Mouse (Mus musculus) liver, embryonic 14.5 days (tissue): ENCODE results near the gene Lad1. TPM values are rescaled to one million over a fixed set of nuclear protein-coding genes. Genes with fewer than 3 reads are reported as not detected.

ENCODE experiments used
- ATAC-seq: fragments of 200-750 bp; cut with Nextera tagmentation; 2 replicates; pipeline ENCODE4 v1.8.0; 2017; ENCODE audit warnings: moderate number of reproducible peaks, mild to moderate bottlenecking, moderate library complexity; ENCODE audit not compliant: insufficient read depth
- DNase-seq, 3 experiments: peaks; one replicate each; pipeline ENCODE4 v3.0.0-alpha.2; 2012 to 2013; ENCODE audit warnings: low read depth in 3 of 3, low spot score in 3 of 3
- H3K27ac ChIP-seq: fragments of 300-500 bp; sonication (generic); 2 replicates; pipeline ENCODE4 v1.5.1; 2014; ENCODE audit warnings: moderate library complexity, mild to moderate bottlenecking, control low read depth, inconsistent platforms
- H3K27me3 ChIP-seq: fragments of 300-500 bp; sonication (generic); 2 replicates; pipeline ENCODE4 v1.6.1; 2014; ENCODE audit warnings: mild to moderate bottlenecking, low read length, moderate library complexity; ENCODE audit not compliant: control insufficient read depth, insufficient read depth
- H3K36me3 ChIP-seq: fragments of 300-500 bp; sonication (generic); replicated peaks from 2 replicates; pipeline ENCODE4 v1.6.1; 2014; ENCODE audit warnings: low read depth; ENCODE audit not compliant: control insufficient read depth, insufficient read depth
- H3K4me1 ChIP-seq, 2 experiments: fragments of 200-500 bp in 1 of 2; fragments of 300-500 bp in 1 of 2; sonication (generic) in 1 of 2; replicated peaks; 2 replicates each; pipeline ENCODE4 v1.6.1; 2012 to 2014; ENCODE audit warnings: antibody characterized with exemption in 1 of 2, inconsistent platforms in 1 of 2, low read length in 1 of 2; ENCODE audit not compliant: control insufficient read depth in 2 of 2, insufficient read depth in 2 of 2
- H3K4me2 ChIP-seq: fragments of 300-500 bp; sonication (generic); 2 replicates; pipeline ENCODE4 v1.6.1; 2014; ENCODE audit warnings: low read depth, mild to moderate bottlenecking, control low read depth, moderate library complexity
- H3K4me3 ChIP-seq, 2 experiments: fragments of 200-500 bp in 1 of 2; fragments of 300-500 bp in 1 of 2; sonication (generic) in 1 of 2; 2 replicates each; pipeline ENCODE4 v1.5.1; 2012 to 2014; ENCODE audit warnings: low read depth in 2 of 2, low read length in 2 of 2, mild to moderate bottlenecking in 2 of 2, control low read depth in 1 of 2, inconsistent platforms in 1 of 2, moderate library complexity in 1 of 2; ENCODE audit not compliant: insufficient read depth in 1 of 2
- H3K9ac ChIP-seq: fragments of 300-500 bp; sonication (generic); replicated peaks from 2 replicates; pipeline ENCODE4 v1.6.1; 2014; ENCODE audit warnings: mild to moderate bottlenecking, control low read depth, moderate library complexity
- H3K9me3 ChIP-seq: fragments of 300-500 bp; sonication (generic); 2 replicates; pipeline ENCODE4 v1.6.1; 2016; ENCODE audit warnings: low read length, mixed read lengths; ENCODE audit not compliant: control insufficient read depth
- CTCF ChIP-seq: IDR thresholded peaks from 2 replicates; pipeline ENCODE4 v1.5.1; 2016; ENCODE audit warnings: antibody characterized with exemption, low read depth, control low read depth
- EP300 ChIP-seq: IDR thresholded peaks from 2 replicates; pipeline ENCODE4 v1.6.1; 2016; ENCODE audit warnings: antibody characterized with exemption, low read depth
- WGBS: fragments of 180-500 bp; shearing (Covaris S2); extraction: QIAGEN DNeasy Blood & Tissue Kit; methylation state at CpG from one replicate; pipeline ENCODE4 v1.1.7; 2014; ENCODE audit not compliant: insufficient replicate concordance; 5-methylcytosine and 5-hydroxymethylcytosine counted together
- polyA plus RNA-seq, 2 experiments: library from polyadenylated mRNA; depleted of rRNA in 1 of 2; stranded (reverse) in 1 of 2; unstranded in 1 of 2; fragments of >200 nt; fragmentation: Nextera tagmentation in 1 of 2; extraction: Ambion mirVana in 1 of 2; gene quantifications; 2 replicates each; pipeline versions ENCODE4 v1.2.1 to v1.2.3; 2012 to 2014

Lad1 gene
- polyA plus RNA-seq, 2 experiments, result 0.12 to 0.14 TPM

GRCm38 (mm10) chr1:135872991-135873390 lies 54.6 kb downstream of the Lad1 start:
- 58% methylated on average over 4 of the region's 4 CpGs for whole genome bisulfite sequencing
- no peaks in the 10 kb centered on the region for H3K9me3 ChIP-seq
- no peak for DNase-seq
- no peak overlapping the region for H3K9ac ChIP-seq
- H3K27me3 ChIP-seq, result no peaks in the 10 kb centered on the region
- no peak overlapping the region for H3K27ac ChIP-seq
- no peak for ATAC-seq
- H3K4me3 ChIP-seq, result no peak overlapping the region
- no peaks in the 10 kb centered on the region for H3K36me3 ChIP-seq
- H3K4me1 ChIP-seq, result no peaks in the 10 kb centered on the region
- H3K4me2 ChIP-seq, result no peak overlapping the region
- TF ChIP-seq CTCF, result no peak
- no peak for TF ChIP-seq EP300

- TF ChIP-seq EP300 (no peak), CTCF (no peak)
- H3K27ac ChIP-seq, result no peak overlapping the region
- H3K4me3 ChIP-seq, result no peak overlapping the region
- no peak overlapping the region for H3K4me2 ChIP-seq
- no peak for ATAC-seq
- H3K4me1 ChIP-seq, result no peaks in the 10 kb centered on the region
- H3K9ac ChIP-seq, result no peak overlapping the region
- no peaks in the 10 kb centered on the region for H3K9me3 ChIP-seq
- no peak for DNase-seq
- no peaks in the 10 kb centered on the region for H3K36me3 ChIP-seq
- 46% methylated on average over 2 of the region's 2 CpGs for WGBS
- no peaks in the 10 kb centered on the region for H3K27me3 ChIP-seq
Observed at GRCm38 (mm10) chr1:135877248-135877647, 58.9 kb downstream of the Lad1 start.

GRCm38 (mm10) chr1:135882385-135883109 lies 64.1 kb downstream of the Lad1 start:
- Histone ChIP-seq H3K4me1 (no peaks in the 10 kb centered on the region), H3K9me3 (no peaks in the 10 kb centered on the region), H3K4me3 (no peak overlapping the region), H3K36me3 (no peaks in the 10 kb centered on the region), H3K27me3 (no peaks in the 10 kb centered on the region), H3K9ac (no peak overlapping the region), H3K27ac (no peak overlapping the region), H3K4me2 (no peak overlapping the region)
- TF ChIP-seq CTCF (peak; percentile 95), EP300 (no peak)
- ATAC-seq (no peak), DNase-seq (peak; percentile 28 to 45 (median 42))
- WGBS, result 53% methylated on average over 10 of the region's 10 CpGs

Other genes with a start within 250 kb of the Lad1 start
- gene Nav1, start 211.3 kb upstream of the Lad1 start, polyA plus RNA-seq (2012; rRNA removed), result 1.3 and 1.5 TPM in 2 replicates
- gene Nav1, start 211.3 kb upstream of the Lad1 start, polyA plus RNA-seq (2014; fragmentation: Nextera tagmentation; extraction: Ambion mirVana), result 1.0 and 1.8 TPM in 2 replicates
- gene Csrp1, start 98.5 kb upstream of the Lad1 start, polyA plus RNA-seq (2012; rRNA removed), result 35.7 and 38.2 TPM in 2 replicates
- 33.8 and 34.7 TPM in 2 replicates for gene Csrp1, start 98.5 kb upstream of the Lad1 start, polyA plus RNA-seq (2014; fragmentation: Nextera tagmentation; extraction: Ambion mirVana)
- 3.2 TPM in 2 replicates for gene Phlda3, start 52.5 kb upstream of the Lad1 start, polyA plus RNA-seq (2012; rRNA removed)
- gene Phlda3, start 52.5 kb upstream of the Lad1 start, polyA plus RNA-seq (2014; fragmentation: Nextera tagmentation; extraction: Ambion mirVana), result 4.5 and 5.2 TPM in 2 replicates
- gene Tnni1, start 39.2 kb upstream of the Lad1 start, polyA plus RNA-seq (2012; rRNA removed), result 0.95 and 1.3 TPM in 2 replicates
- 1.5 and 1.7 TPM in 2 replicates for gene Tnni1, start 39.2 kb upstream of the Lad1 start, polyA plus RNA-seq (2014; fragmentation: Nextera tagmentation; extraction: Ambion mirVana)
- 0.16 and 0.68 TPM in 2 replicates for gene Tnnt2, start 17.8 kb downstream of the Lad1 start, polyA plus RNA-seq (2012; rRNA removed)
- gene Tnnt2, start 17.8 kb downstream of the Lad1 start, polyA plus RNA-seq (2014; fragmentation: Nextera tagmentation; extraction: Ambion mirVana), result 0.19 and 0.39 TPM in 2 replicates
- 0.01 and 0.02 TPM in 2 replicates for gene Pkp1, start 100.6 kb downstream of the Lad1 start, polyA plus RNA-seq (2012; rRNA removed)
- gene Pkp1, start 100.6 kb downstream of the Lad1 start, polyA plus RNA-seq (2014; fragmentation: Nextera tagmentation; extraction: Ambion mirVana), result not detected in 2 replicates
- gene Igfn1, start 187.7 kb downstream of the Lad1 start, polyA plus RNA-seq (2012; rRNA removed), result not detected in 2 replicates
- not detected in 2 replicates for gene Igfn1, start 187.7 kb downstream of the Lad1 start, polyA plus RNA-seq (2014; fragmentation: Nextera tagmentation; extraction: Ambion mirVana)
- gene Tmem9, start 189.6 kb downstream of the Lad1 start, polyA plus RNA-seq (2012; rRNA removed), result 43.9 and 44.4 TPM in 2 replicates
- 42.4 and 44.2 TPM in 2 replicates for gene Tmem9, start 189.6 kb downstream of the Lad1 start, polyA plus RNA-seq (2014; fragmentation: Nextera tagmentation; extraction: Ambion mirVana)
- gene Ascl5, start 232.2 kb downstream of the Lad1 start, polyA plus RNA-seq (2012; rRNA removed), result not detected in 2 replicates
- gene Ascl5, start 232.2 kb downstream of the Lad1 start, polyA plus RNA-seq (2014; fragmentation: Nextera tagmentation; extraction: Ambion mirVana), result not detected in 2 replicates
- gene Cacna1s, start 234.2 kb downstream of the Lad1 start, polyA plus RNA-seq (2012; rRNA removed), result 0.02 TPM in 1 of 2 replicates, not detected in the other
- not detected in 2 replicates for gene Cacna1s, start 234.2 kb downstream of the Lad1 start, polyA plus RNA-seq (2014; fragmentation: Nextera tagmentation; extraction: Ambion mirVana)